Mouse (Mus musculus): Measurements from ENCODE around the gene Cmtr1. TPM values are rescaled to one million over a fixed set of nuclear protein-coding genes. Genes with fewer than 3 reads are reported as not detected.

Gene Cmtr1
- total and polyA plus RNA-seq, 3 experiments: 88.8 to 135 (median 105) TPM

DNA sequence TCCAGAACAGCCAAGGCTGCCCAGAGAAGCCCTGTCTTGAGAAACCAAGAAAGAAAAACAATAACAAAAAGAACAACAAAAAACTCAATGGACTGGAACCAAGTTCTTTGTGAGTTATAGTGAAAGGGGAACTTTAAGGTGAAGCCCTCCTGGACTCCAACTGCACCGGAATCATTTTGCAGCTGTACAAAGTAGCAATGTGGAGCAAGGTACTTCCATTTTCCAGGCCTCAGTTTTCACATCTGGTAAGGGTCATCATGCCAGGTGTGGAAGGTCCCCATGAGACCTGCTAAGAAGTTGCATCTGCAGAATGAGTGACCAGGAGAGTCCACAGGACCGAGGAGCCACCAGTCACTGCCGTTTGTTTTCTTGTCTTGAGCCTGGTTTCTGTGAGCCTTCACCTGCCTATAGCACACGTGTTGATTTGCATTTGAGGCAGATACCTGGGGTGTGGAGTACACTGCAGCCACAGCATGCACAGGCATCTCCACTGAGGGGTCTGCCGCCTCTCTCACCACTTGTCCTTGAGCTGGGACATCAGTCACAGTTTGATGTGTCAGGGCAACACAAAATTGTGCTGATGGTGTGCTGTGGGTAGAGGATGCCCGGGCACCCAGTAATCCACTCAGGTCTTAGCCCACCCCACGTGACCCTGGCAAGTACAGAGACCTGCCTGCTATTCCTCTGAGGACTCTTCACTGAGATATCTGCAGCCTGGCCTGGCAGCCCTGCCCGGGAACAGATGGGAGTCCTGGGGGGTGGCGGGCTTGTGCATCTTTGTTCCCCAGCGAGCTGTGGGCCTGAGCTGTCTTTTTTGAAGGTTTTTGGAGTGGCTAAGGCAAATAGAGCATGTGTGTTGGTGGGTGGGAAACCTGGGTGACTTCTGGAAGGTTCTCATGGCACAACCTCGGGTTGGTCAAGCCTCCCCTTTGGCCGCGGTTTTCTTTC lies 59.5 kb downstream of the Cmtr1 start:
- dilution Hi-C loops (cut with MboI; ENCODE audit: extremely low pct_ligation_motif_present, extremely low pct_unique_long_range_greater_than_20kb, low sequenced_read_pairs): no loop called here
- no peak; the same call in 1 of the 2 replicates for TF ChIP-seq RCOR1 (conservative IDR thresholded peaks at IDR 0.05; ENCODE audit: low read depth, low read length)
- no peak for TF ChIP-seq RAD21 (IDR thresholded peaks at IDR 0.05; ENCODE audit: low read depth, low read length)
- no peak for TF ChIP-seq ZMIZ1 (IDR thresholded peaks at IDR 0.05; ENCODE audit: low read depth, low read length)
- TF ChIP-seq CHD2 (IDR thresholded peaks at IDR 0.05; ENCODE audit: low read length): no peak
- peak; percentile 42; the same call in 1 of the 2 replicates for TF ChIP-seq ETS1 (conservative IDR thresholded peaks at IDR 0.05; ENCODE audit: low read depth, low read length)
- TF ChIP-seq ZNF384 (IDR thresholded peaks at IDR 0.05; ENCODE audit: low read depth, low read length): no peak
- TF ChIP-seq POLR2A (IDR thresholded peaks at IDR 0.05; ENCODE audit: low read depth, low read length): 0 out of 2 replicates have a peak, but pooled peaks have one; percentile 26
- peak; percentile 15; the same call in 1 of the 2 replicates for TF ChIP-seq MXI1 (IDR thresholded peaks at IDR 0.05; ENCODE audit: low read depth, low read length)
- no peak for TF ChIP-seq NELFE (IDR thresholded peaks at IDR 0.05; ENCODE audit: low read depth, low read length)
- no peak for TF ChIP-seq SIN3A (IDR thresholded peaks at IDR 0.05; ENCODE audit: low read length)
- TF ChIP-seq KAT2A (IDR thresholded peaks at IDR 0.05; ENCODE audit: insufficient replicate concordance, low read length): no peak
- TF ChIP-seq ZC3H11A (IDR thresholded peaks at IDR 0.05; ENCODE audit: low read depth, low read length): no peak
- peak; percentile 74 for TF ChIP-seq TBP (conservative IDR thresholded peaks at IDR 0.05; ENCODE audit: low read depth, low read length)
- TF ChIP-seq USF2 (conservative IDR thresholded peaks at IDR 0.05; ENCODE audit: low read depth, low read length): no peak
- TF ChIP-seq EP300 (IDR thresholded peaks at IDR 0.05; ENCODE audit: low read length): peak; percentile 74
- no peak for TF ChIP-seq JUN (IDR thresholded peaks at IDR 0.05; ENCODE audit: insufficient read depth, low read depth, low read length)
- no peak for TF ChIP-seq CTCF (conservative IDR thresholded peaks at IDR 0.05 in 1 of 2, IDR thresholded peaks at IDR 0.05 in 1 of 2; ENCODE audit: low read depth in 2 of 2, low read length in 2 of 2)
- TF ChIP-seq POLR2AphosphoS2 (IDR thresholded peaks at IDR 0.05; ENCODE audit: low read depth, low read length): no peak
- no peak for TF ChIP-seq ZKSCAN1 (IDR thresholded peaks at IDR 0.05; ENCODE audit: borderline replicate concordance, low read depth, low read length)
- peak; percentile 27; the same call in 1 of the 2 replicates for TF ChIP-seq MEF2A (IDR thresholded peaks at IDR 0.05; ENCODE audit: borderline replicate concordance, low read depth, low read length)
- TF ChIP-seq MAFK (IDR thresholded peaks at IDR 0.05; ENCODE audit: insufficient replicate concordance, low read length): no peak
- peak; percentile 75 for TF ChIP-seq MAX (IDR thresholded peaks at IDR 0.05; ENCODE audit: low read length)
- TF ChIP-seq MYC (IDR thresholded peaks at IDR 0.05; ENCODE audit: low read depth, low read length): peak; percentile 70
- peak; percentile 48; the same call in 1 of the 2 replicates for TF ChIP-seq USF1 (IDR thresholded peaks at IDR 0.05; ENCODE audit: low read depth, low read length)
- TF ChIP-seq JUND (conservative IDR thresholded peaks at IDR 0.05; ENCODE audit: low read depth, low read length): peak; percentile 66
- TF ChIP-seq ELF1 (IDR thresholded peaks at IDR 0.05; ENCODE audit: low read depth, low read length): peak; percentile 35; the same call in 1 of the 2 replicates
- no peak for TF ChIP-seq PAX5 (IDR thresholded peaks at IDR 0.05; ENCODE audit: low read length)
- TF ChIP-seq SMC3 (IDR thresholded peaks at IDR 0.05; ENCODE audit: low read depth, low read length): no peak
- TF ChIP-seq E2F4 (IDR thresholded peaks at IDR 0.05; ENCODE audit: insufficient replicate concordance, low read depth, low read length): peak; percentile 58; the same call in 1 of the 2 replicates
- TF ChIP-seq BHLHE40 (IDR thresholded peaks at IDR 0.05; ENCODE audit: low read depth, low read length): peak; percentile 70
- peak; percentile 92 for TF ChIP-seq TCF12 (IDR thresholded peaks at IDR 0.05; ENCODE audit: low read depth, low read length)
- TF ChIP-seq MAZ (IDR thresholded peaks at IDR 0.05; ENCODE audit: low read depth, low read length): no peak
- TF ChIP-seq CHD1 (IDR thresholded peaks at IDR 0.05; ENCODE audit: low read depth, low read length): no peak
- TF ChIP-seq HCFC1 (IDR thresholded peaks at IDR 0.05; ENCODE audit: low read depth, low read length): peak; percentile 77
- peak; percentile 42; the same call in 1 of the 2 replicates for TF ChIP-seq IRF4 (IDR thresholded peaks at IDR 0.05; ENCODE audit: low read depth, low read length)
- 0 out of 2 replicates have a peak, but pooled peaks have one; percentile 19 for TF ChIP-seq NRF1 (IDR thresholded peaks at IDR 0.05; ENCODE audit: low read depth, low read length)
- TF ChIP-seq UBTF (IDR thresholded peaks at IDR 0.05; ENCODE audit: low read depth, low read length): no peak

More for the DNA sequence above, 59.5 kb downstream of the Cmtr1 start:
- in situ Hi-C loops (cut with MboI; ENCODE audit: low pct_ligation_motif_present, low pct_unique_long_range_greater_than_20kb, low sequenced_read_pairs): loop anchor here (10.0 kb wide), 1 partner anchor 45 kb away; no protein-coding TSS in a partner anchor
- Histone ChIP-seq H3K9ac (ENCODE audit: insufficient read depth, low read depth) (peak overlapping the region; percentile 33; the same call in 1 of the 2 replicates), H3K4me1 (ENCODE audit: control insufficient read depth in 1 of 2, insufficient read depth in 2 of 2) (peaks cover 20 to 53% of the 10 kb centered on the region in 2 experiments), H3K27me3 (replicated peaks) (no peaks in the 10 kb centered on the region), H3K9me3 (replicated peaks; ENCODE audit: low read length) (peaks cover 5% of the 10 kb centered on the region), H3K36me3 (replicated peaks in 1 of 2; ENCODE audit: control insufficient read depth in 1 of 2, insufficient read depth in 1 of 2, low read length in 1 of 2) (peaks cover 0 to 7% of the 10 kb centered on the region in 2 experiments), H3K4me2 (ENCODE audit: insufficient read depth, low read depth, poor library complexity, severe bottlenecking) (peak overlapping the region; percentile 39), H3K4me3 (replicated peaks in 1 of 3; ENCODE audit: low read depth in 2 of 3, low read length in 2 of 3, poor library complexity in 1 of 3) (peak overlapping the region in 2 of 3 experiments; percentile 23 to 26), H3K27ac (ENCODE audit: insufficient read depth, low read depth) (peak overlapping the region; percentile 62), H3K79me2 (replicated peaks; ENCODE audit: control insufficient read depth, extremely low read depth, insufficient read depth, poor library complexity, severe bottlenecking) (peaks cover 9% of the 10 kb centered on the region)
- no peak for DNase-seq (ENCODE audit: extremely low read depth)
